Mouse (Mus musculus): ENCODE results near the gene Tmbim6. TPM values are rescaled to one million over a fixed set of nuclear protein-coding genes. Genes with fewer than 3 reads are reported as not detected.
"Not testable (repeated sequence)": the region's sequence is repeated elsewhere in the genome, so short reads cannot be mapped to it uniquely, and the experiment has no call there.

Gene Tmbim6
- polyA plus RNA-seq, 1 experiment from 2014 or later: 233 TPM

GRCm38 (mm10) chr15:99445567-99445966 is 52.9 kb downstream of the Tmbim6 start:
- Histone ChIP-seq H3K27me3 (ENCODE audit: control insufficient read depth, insufficient read depth, low read length) (no peaks in the 10 kb centered on the region), H3K27ac (ENCODE audit: low read depth, low read length) (no peak overlapping the region), H3K9me3 (replicated peaks; ENCODE audit: control insufficient read depth, low read length) (no peaks in the 10 kb centered on the region), H3K4me3 (ENCODE audit: low read depth, low read length) (no peak overlapping the region), H3K36me3 (ENCODE audit: control insufficient read depth, insufficient read depth, low read length) (0 out of 2 replicates have a peak, but pooled peaks cover 2% of the 10 kb centered on the region), H3K9ac (ENCODE audit: low read depth, low read length) (no peak overlapping the region), H3K4me2 (no peak overlapping the region), H3K4me1 (ENCODE audit: control insufficient read depth, insufficient read depth, low read length) (peaks cover 32% of the 10 kb centered on the region)
- no peak for ATAC-seq (replicated peaks; ENCODE audit: insufficient number of reproducible peaks, low FRiP score, low TSS enrichment)
- 73% methylated on average over 6 of the region's 6 CpGs for WGBS (ENCODE audit: insufficient replicate concordance)

DNA sequence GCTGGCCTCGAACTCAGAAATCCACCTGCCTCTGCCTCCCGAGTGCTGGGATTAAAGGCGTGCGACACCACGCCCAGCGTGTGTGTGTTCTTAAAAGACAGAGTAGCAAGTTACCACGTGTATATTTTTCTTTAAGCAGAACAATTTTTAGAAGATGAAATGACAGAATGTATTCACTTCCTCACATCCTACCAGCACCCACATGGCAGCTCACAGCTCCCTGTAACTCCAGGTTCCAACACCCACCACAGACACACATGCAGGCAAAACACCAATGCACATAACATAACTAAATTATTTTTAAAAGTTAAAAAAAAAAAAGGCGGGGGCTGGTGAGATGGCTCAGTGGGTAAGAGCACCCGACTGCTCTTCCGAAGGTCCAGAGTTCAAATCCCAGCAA is 53.5 kb downstream of the Tmbim6 start:
- H3K4me3 ChIP-seq (ENCODE audit: low read depth, low read length); H3K36me3 ChIP-seq (ENCODE audit: control insufficient read depth, insufficient read depth, low read length); H3K27ac ChIP-seq (ENCODE audit: low read depth, low read length); ATAC-seq (replicated peaks; ENCODE audit: insufficient number of reproducible peaks, low FRiP score, low TSS enrichment); H3K4me2 ChIP-seq; H3K9me3 ChIP-seq (replicated peaks; ENCODE audit: control insufficient read depth, low read length); H3K9ac ChIP-seq (ENCODE audit: low read depth, low read length); H3K27me3 ChIP-seq (ENCODE audit: control insufficient read depth, insufficient read depth, low read length): not testable (repeated sequence)
- peaks cover 28% of the 10 kb centered on the region for H3K4me1 ChIP-seq (ENCODE audit: control insufficient read depth, insufficient read depth, low read length)
- 84% methylated on average over 10 of the region's 10 CpGs for WGBS (ENCODE audit: insufficient replicate concordance)

DNA sequence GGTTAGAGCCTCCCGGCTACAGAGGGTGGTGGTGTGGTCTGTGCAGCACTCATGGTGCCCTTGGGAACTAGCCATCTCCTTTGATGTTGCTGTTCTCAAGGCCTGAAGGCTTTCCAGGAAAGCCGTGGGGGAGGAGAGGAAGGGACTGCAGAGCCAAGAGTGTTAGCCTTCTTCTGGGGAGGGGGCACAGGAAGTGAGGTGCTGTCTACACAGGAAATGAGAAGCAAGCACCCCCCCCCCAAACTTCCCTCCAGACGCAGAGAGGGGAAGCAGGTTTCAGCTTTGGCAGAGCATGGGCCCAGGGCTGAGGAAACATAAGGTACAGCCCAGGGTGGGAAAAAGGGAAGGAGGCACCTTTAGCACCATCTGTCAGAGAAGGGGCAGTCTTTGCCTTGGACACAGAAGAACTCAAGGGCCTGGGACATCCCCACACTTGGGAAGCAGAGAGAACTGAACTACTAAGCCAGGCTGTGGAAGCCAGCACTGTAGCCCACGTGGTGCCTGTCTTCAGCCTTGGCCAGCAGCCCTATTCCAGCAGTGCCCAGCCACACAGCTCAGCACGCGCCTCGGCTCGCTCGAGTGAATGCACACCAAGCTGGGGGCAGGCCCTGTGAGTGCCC is 56.6 kb downstream of the Tmbim6 start:
- H3K9ac ChIP-seq (ENCODE audit: low read depth, low read length): peak overlapping the region; percentile 22; the same call in 1 of the 2 replicates
- ATAC-seq (replicated peaks; ENCODE audit: insufficient number of reproducible peaks, low FRiP score, low TSS enrichment): peak; percentile 62; the same call in 1 of the 2 replicates
- 0 out of 2 replicates have a peak overlapping the region, but pooled peaks have one; percentile 6 for H3K4me2 ChIP-seq
- 35% methylated on average over 9 of the region's 9 CpGs for WGBS (ENCODE audit: insufficient replicate concordance)
- H3K9me3 ChIP-seq (replicated peaks; ENCODE audit: control insufficient read depth, low read length): no peaks in the 10 kb centered on the region
- no peaks in the 10 kb centered on the region for H3K36me3 ChIP-seq (ENCODE audit: control insufficient read depth, insufficient read depth, low read length)
- H3K4me3 ChIP-seq (ENCODE audit: low read depth, low read length): no peak overlapping the region
- H3K4me1 ChIP-seq (ENCODE audit: control insufficient read depth, insufficient read depth, low read length): peaks cover 28% of the 10 kb centered on the region
- H3K27me3 ChIP-seq (ENCODE audit: control insufficient read depth, insufficient read depth, low read length): no peaks in the 10 kb centered on the region
- peak overlapping the region; percentile 78 for H3K27ac ChIP-seq (ENCODE audit: low read depth, low read length)

DNA sequence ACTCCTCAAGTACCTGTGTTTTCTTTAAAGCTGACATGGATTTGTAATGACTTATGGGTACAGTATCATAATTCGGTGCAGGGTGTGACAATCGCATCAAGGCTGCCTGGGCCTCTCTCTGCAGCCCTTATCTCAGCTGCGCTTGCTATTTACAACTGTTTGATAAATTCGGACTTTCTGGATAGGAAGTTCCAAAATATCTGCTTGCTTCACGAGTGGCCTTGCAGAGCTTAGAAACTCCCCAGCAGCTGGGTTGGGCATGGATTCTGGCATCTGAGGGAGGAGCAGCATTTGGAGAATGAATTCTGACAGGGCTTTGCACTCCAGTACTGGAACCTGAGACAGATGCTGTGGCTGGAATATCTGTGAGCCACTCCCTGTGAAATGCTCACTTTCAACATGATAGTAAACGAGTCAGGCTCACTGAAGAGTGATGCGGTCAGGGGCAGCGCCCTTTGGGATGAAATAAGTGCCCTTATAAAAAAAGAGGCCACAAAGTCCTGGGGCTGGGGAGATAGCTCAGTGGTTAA is 57.1 kb downstream of the Tmbim6 start:
- H3K4me1 ChIP-seq (ENCODE audit: control insufficient read depth, insufficient read depth, low read length): peaks cover 30% of the 10 kb centered on the region
- H3K4me2 ChIP-seq: 0 out of 2 replicates have a peak overlapping the region, but pooled peaks have one; percentile 6
- WGBS (ENCODE audit: insufficient replicate concordance): 31% methylated on average over 8 of the region's 8 CpGs
- ATAC-seq (replicated peaks; ENCODE audit: insufficient number of reproducible peaks, low FRiP score, low TSS enrichment): no peak
- H3K27ac ChIP-seq (ENCODE audit: low read depth, low read length): peak overlapping the region; percentile 78
- H3K4me3 ChIP-seq (ENCODE audit: low read depth, low read length): no peak overlapping the region
- H3K36me3 ChIP-seq (ENCODE audit: control insufficient read depth, insufficient read depth, low read length): no peaks in the 10 kb centered on the region; the same call in 1 of the 2 replicates
- H3K9me3 ChIP-seq (replicated peaks; ENCODE audit: control insufficient read depth, low read length): no peaks in the 10 kb centered on the region
- peak overlapping the region; percentile 22; the same call in 1 of the 2 replicates for H3K9ac ChIP-seq (ENCODE audit: low read depth, low read length)
- no peaks in the 10 kb centered on the region for H3K27me3 ChIP-seq (ENCODE audit: control insufficient read depth, insufficient read depth, low read length)

DNA sequence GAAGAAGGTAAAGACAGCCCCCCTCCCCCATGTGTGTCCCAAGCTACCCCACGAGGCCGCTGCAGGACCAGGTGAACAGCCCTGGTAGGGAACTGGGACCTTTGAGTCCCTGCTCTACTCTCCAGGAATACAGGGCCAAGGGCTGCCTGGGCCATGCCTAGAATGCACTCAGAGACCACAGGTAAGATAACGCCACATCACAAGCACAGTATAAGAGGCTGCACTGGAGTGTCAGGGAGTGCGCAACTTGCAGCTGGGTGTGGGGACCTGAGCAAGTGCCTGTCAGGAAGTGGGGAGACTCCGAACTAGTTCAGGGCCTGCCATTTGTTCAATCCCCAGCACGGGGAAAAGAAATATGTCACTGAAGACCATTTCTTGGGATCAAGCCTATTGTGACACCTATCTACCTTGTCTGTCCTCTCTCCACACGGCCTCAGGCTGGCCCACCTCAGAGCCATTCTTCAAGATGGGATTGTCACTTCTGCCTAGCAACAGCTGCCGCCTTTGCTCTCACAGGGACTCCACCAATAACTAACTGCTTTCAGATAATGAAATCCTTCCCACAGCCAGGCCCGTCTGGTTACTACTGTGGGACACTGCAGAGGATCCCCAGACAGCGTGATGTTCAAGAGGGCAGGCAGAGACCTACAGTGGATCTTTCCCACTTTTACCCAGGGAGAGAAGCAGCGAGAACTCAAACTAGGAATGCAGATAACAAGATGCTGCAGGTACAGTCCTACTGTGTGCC is 60.6 kb downstream of the Tmbim6 start:
- Histone ChIP-seq H3K4me1 (ENCODE audit: control insufficient read depth, insufficient read depth, low read length) (peaks cover 48% of the 10 kb centered on the region), H3K27ac (ENCODE audit: low read depth, low read length) (no peak overlapping the region), H3K27me3 (ENCODE audit: control insufficient read depth, insufficient read depth, low read length) (no peaks in the 10 kb centered on the region), H3K9me3 (replicated peaks; ENCODE audit: control insufficient read depth, low read length) (no peaks in the 10 kb centered on the region), H3K36me3 (ENCODE audit: control insufficient read depth, insufficient read depth, low read length) (no peaks in the 10 kb centered on the region; the same call in 1 of the 2 replicates), H3K9ac (ENCODE audit: low read depth, low read length) (no peak overlapping the region), H3K4me3 (ENCODE audit: low read depth, low read length) (no peak overlapping the region), H3K4me2 (no peak overlapping the region)
- no peak for ATAC-seq (replicated peaks; ENCODE audit: insufficient number of reproducible peaks, low FRiP score, low TSS enrichment)
- WGBS (ENCODE audit: insufficient replicate concordance): 65% methylated on average over 11 of the region's 11 CpGs

GRCm38 (mm10) chr15:99454585-99455279 is 62.0 kb downstream of the Tmbim6 start:
- Histone ChIP-seq H3K4me2 (no peak overlapping the region), H3K36me3 (ENCODE audit: control insufficient read depth, insufficient read depth, low read length) (no peaks in the 10 kb centered on the region; the same call in 1 of the 2 replicates), H3K9me3 (replicated peaks; ENCODE audit: control insufficient read depth, low read length) (no peaks in the 10 kb centered on the region), H3K4me1 (ENCODE audit: control insufficient read depth, insufficient read depth, low read length) (peaks cover 42% of the 10 kb centered on the region), H3K27me3 (ENCODE audit: control insufficient read depth, insufficient read depth, low read length) (no peaks in the 10 kb centered on the region), H3K4me3 (ENCODE audit: low read depth, low read length) (no peak overlapping the region), H3K9ac (ENCODE audit: low read depth, low read length) (no peak overlapping the region), H3K27ac (ENCODE audit: low read depth, low read length) (no peak overlapping the region)
- 75% methylated on average over 7 of the region's 7 CpGs for WGBS (ENCODE audit: insufficient replicate concordance)
- ATAC-seq (replicated peaks; ENCODE audit: insufficient number of reproducible peaks, low FRiP score, low TSS enrichment): no peak

DNA sequence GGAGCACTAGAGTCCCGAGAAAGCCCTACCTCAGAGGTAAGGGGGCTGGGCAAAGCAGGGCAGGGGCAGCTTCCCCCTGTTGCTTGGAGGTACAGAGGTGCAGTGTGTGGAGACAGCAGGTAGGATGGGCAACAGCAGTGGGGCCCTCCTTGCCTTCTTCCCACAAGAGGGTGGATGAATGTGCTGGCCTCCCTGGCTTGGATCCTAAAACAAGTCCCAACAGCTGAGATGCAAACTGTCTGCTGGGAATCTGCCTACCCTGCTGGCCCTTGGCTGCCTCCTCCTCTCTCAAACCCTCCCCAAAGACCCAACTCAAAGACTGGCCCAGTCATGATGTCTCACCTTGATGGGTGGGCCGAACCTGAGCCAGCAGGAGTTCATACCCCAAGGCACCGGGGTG is 62.7 kb downstream of the Tmbim6 start:
- 84% methylated on average over 3 of the region's 3 CpGs for WGBS (ENCODE audit: insufficient replicate concordance)
- H3K9ac ChIP-seq (ENCODE audit: low read depth, low read length): no peak overlapping the region
- H3K9me3 ChIP-seq (replicated peaks; ENCODE audit: control insufficient read depth, low read length): no peaks in the 10 kb centered on the region
- H3K27ac ChIP-seq (ENCODE audit: low read depth, low read length): no peak overlapping the region
- peaks cover 36% of the 10 kb centered on the region for H3K4me1 ChIP-seq (ENCODE audit: control insufficient read depth, insufficient read depth, low read length)
- H3K27me3 ChIP-seq (ENCODE audit: control insufficient read depth, insufficient read depth, low read length): no peaks in the 10 kb centered on the region
- H3K4me3 ChIP-seq (ENCODE audit: low read depth, low read length): no peak overlapping the region
- H3K36me3 ChIP-seq (ENCODE audit: control insufficient read depth, insufficient read depth, low read length): no peaks in the 10 kb centered on the region; the same call in 1 of the 2 replicates
- peak overlapping the region; percentile 76; the same call in 1 of the 2 replicates for H3K4me2 ChIP-seq
- no peak for ATAC-seq (replicated peaks; ENCODE audit: insufficient number of reproducible peaks, low FRiP score, low TSS enrichment)

DNA sequence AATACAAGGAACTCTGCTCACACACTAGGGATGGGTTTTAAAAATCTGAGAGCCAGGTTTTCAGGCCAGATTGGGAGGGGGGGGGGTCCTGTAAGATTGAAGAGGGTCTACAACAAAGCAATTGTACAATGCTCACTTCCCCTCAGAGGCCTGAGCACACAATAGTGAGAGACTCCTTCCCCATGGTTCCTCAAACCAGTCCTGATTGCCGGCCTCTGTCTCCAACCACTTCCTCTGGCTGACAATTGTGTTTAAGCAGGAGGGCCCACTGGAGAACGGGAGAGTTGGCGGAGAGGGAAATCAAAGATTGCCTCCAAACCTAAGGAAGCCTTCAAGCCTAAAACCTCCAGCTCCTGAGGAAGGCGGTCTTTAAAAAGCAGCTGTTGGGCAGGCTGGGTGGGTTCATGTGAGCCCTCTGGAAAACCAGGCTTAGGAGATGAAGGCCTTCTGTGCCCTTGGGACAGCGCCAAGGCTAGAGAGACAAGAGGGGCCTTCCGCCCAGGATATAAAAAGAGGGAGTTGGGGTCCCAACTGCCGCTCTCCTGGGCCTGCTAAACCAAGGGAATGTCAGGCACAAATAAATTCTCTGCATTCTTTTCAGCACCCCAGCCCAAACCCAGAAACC is 63.8 kb downstream of the Tmbim6 start:
- Histone ChIP-seq H3K9ac (ENCODE audit: low read depth, low read length) (peak overlapping the region; percentile 58), H3K9me3 (replicated peaks; ENCODE audit: control insufficient read depth, low read length) (no peaks in the 10 kb centered on the region), H3K36me3 (ENCODE audit: control insufficient read depth, insufficient read depth, low read length) (no peaks in the 10 kb centered on the region; the same call in 1 of the 2 replicates), H3K27ac (ENCODE audit: low read depth, low read length) (peak overlapping the region; percentile 92), H3K4me3 (ENCODE audit: low read depth, low read length) (peak overlapping the region; percentile 93), H3K27me3 (ENCODE audit: control insufficient read depth, insufficient read depth, low read length) (no peaks in the 10 kb centered on the region), H3K4me2 (peak overlapping the region; percentile 76), H3K4me1 (ENCODE audit: control insufficient read depth, insufficient read depth, low read length) (peaks cover 33% of the 10 kb centered on the region)
- WGBS (ENCODE audit: insufficient replicate concordance): 17% methylated on average over 7 of the region's 7 CpGs
- no peak for ATAC-seq (replicated peaks; ENCODE audit: insufficient number of reproducible peaks, low FRiP score, low TSS enrichment)
